Mouse (Mus musculus) neural tube, embryonic 14.5 days (tissue): ENCODE measurements around the gene Pate2. TPM values are rescaled to one million over a fixed set of nuclear protein-coding genes. Genes with fewer than 3 reads are reported as not detected.

Experiments used
- ATAC-seq: fragments of 200-750 bp; cut with Nextera tagmentation; 2 replicates; pipeline ENCODE4 v1.8.0; 2017; ENCODE audit warnings: low read depth, mild to moderate bottlenecking, moderate TSS enrichment, moderate library complexity
- H3K27ac ChIP-seq: fragments of 300-500 bp; sonication (generic); 2 replicates; pipeline ENCODE4 v1.5.1; 2014; ENCODE audit warnings: low read depth, mild to moderate bottlenecking, control low read depth, low read length, moderate library complexity, mixed read lengths
- H3K27me3 ChIP-seq: fragments of 300-500 bp; sonication (generic); 2 replicates; pipeline ENCODE4 v1.6.1; 2014; ENCODE audit warnings: low read length; ENCODE audit not compliant: control insufficient read depth, insufficient read depth
- H3K36me3 ChIP-seq: fragments of 300-500 bp; sonication (generic); 2 replicates; pipeline ENCODE4 v1.6.1; 2014; ENCODE audit warnings: low read length, mixed read lengths; ENCODE audit not compliant: control insufficient read depth, insufficient read depth
- H3K4me1 ChIP-seq: fragments of 300-500 bp; sonication (generic); 2 replicates; pipeline ENCODE4 v1.6.1; 2014; ENCODE audit warnings: low read length; ENCODE audit not compliant: control insufficient read depth, insufficient read depth
- H3K4me2 ChIP-seq: fragments of 300-500 bp; sonication (generic); 2 replicates; pipeline ENCODE4 v1.6.1; 2014; ENCODE audit warnings: mild to moderate bottlenecking, low read depth, low read length, control low read depth
- H3K4me3 ChIP-seq: fragments of 300-500 bp; sonication (generic); 2 replicates; pipeline ENCODE4 v1.5.1; 2014; ENCODE audit warnings: low read depth, low read length, control low read depth, mixed read lengths
- H3K9ac ChIP-seq: fragments of 300-500 bp; sonication (generic); replicated peaks from 2 replicates; pipeline ENCODE4 v1.6.1; 2014; ENCODE audit warnings: low read depth, mild to moderate bottlenecking, control low read depth, low read length, mixed read lengths
- H3K9me3 ChIP-seq: fragments of 300-500 bp; sonication (generic); 2 replicates; pipeline ENCODE4 v1.6.1; 2016; ENCODE audit warnings: low read length; ENCODE audit not compliant: control insufficient read depth
- WGBS: fragments of 180-500 bp; shearing (Covaris S2); extraction: QIAGEN DNeasy Blood & Tissue Kit; methylation state at CpG from one replicate; pipeline ENCODE4 v1.1.7; 2014; 5-methylcytosine and 5-hydroxymethylcytosine counted together
- polyA plus RNA-seq: library from polyadenylated mRNA; unstranded; fragments of >200 nt; fragmentation: Nextera tagmentation; extraction: Ambion mirVana; gene quantifications from 2 replicates; pipeline ENCODE4 v1.2.1, GENCODE M21; 2014

Gene Pate2
- polyA plus RNA-seq = 0.48 and 1.0 TPM in 2 replicates

GRCm38 (mm10) chr9:35569571-35570534, at the start of gene Pate2, which contains the start of gene Hyls1:
Gene Pate2 (plus strand): TSS chr9:35570284.
Gene Hyls1 (minus strand): TSS chr9:35570398.
- H3K36me3 ChIP-seq = peaks cover 21% of the 10 kb centered on the region
- H3K27ac ChIP-seq = peak within 1 kb of the TSS; percentile 85
- H3K27me3 ChIP-seq = no peaks in the 10 kb centered on the region
- no peaks in the 10 kb centered on the region for H3K9me3 ChIP-seq
- peak within 1 kb of the TSS; percentile 82 for H3K4me3 ChIP-seq
- peak; percentile 98 for ATAC-seq
- H3K4me2 ChIP-seq = peak within 1 kb of the TSS; percentile 82
- H3K4me1 ChIP-seq = peaks cover 8% of the 10 kb centered on the region
- H3K9ac ChIP-seq = peak within 1 kb of the TSS; percentile 71
- under 1% methylated on average over 85 of the region's 86 CpGs for WGBS

- Histone ChIP-seq H3K4me3 (no peak overlapping the region), H3K36me3 (no peaks in the 10 kb centered on the region), H3K9me3 (no peaks in the 10 kb centered on the region), H3K27ac (no peak overlapping the region), H3K27me3 (no peaks in the 10 kb centered on the region), H3K4me2 (no peak overlapping the region), H3K9ac (no peak overlapping the region), H3K4me1 (no peaks in the 10 kb centered on the region)
- no peak for ATAC-seq
- WGBS = 84% methylated on average over 6 of the region's 6 CpGs
Observed at GRCm38 (mm10) chr9:35520631-35521348, 49.3 kb upstream of the Pate2 start.

- H3K4me3 ChIP-seq = no peak overlapping the region
- H3K9me3 ChIP-seq = no peaks in the 10 kb centered on the region
- no peaks in the 10 kb centered on the region for H3K27me3 ChIP-seq
- H3K9ac ChIP-seq = no peak overlapping the region
- no peak overlapping the region for H3K27ac ChIP-seq
- H3K4me2 ChIP-seq = no peak overlapping the region
- no peaks in the 10 kb centered on the region for H3K4me1 ChIP-seq
- 79% methylated on average over 2 of the region's 2 CpGs for WGBS
- no peaks in the 10 kb centered on the region for H3K36me3 ChIP-seq
- no peak for ATAC-seq
Observed at GRCm38 (mm10) chr9:35522241-35522640, 47.8 kb upstream of the Pate2 start.

GRCm38 (mm10) chr9:35522821-35523515, 47.1 kb upstream of the Pate2 start:
- Histone ChIP-seq H3K4me1 (no peaks in the 10 kb centered on the region), H3K27ac (no peak overlapping the region), H3K4me2 (no peak overlapping the region), H3K36me3 (no peaks in the 10 kb centered on the region), H3K27me3 (no peaks in the 10 kb centered on the region), H3K9me3 (no peaks in the 10 kb centered on the region), H3K9ac (no peak overlapping the region), H3K4me3 (no peak overlapping the region)
- 59% methylated on average over 1 of the region's 1 CpGs for WGBS
- ATAC-seq = no peak

GRCm38 (mm10) chr9:35523541-35523940, 46.5 kb upstream of the Pate2 start:
- 10% methylated on average over 5 of the region's 5 CpGs for WGBS
- H3K9me3 ChIP-seq = no peaks in the 10 kb centered on the region
- ATAC-seq = peak; percentile 61
- no peak overlapping the region for H3K4me3 ChIP-seq
- H3K27ac ChIP-seq = no peak overlapping the region
- no peak overlapping the region for H3K9ac ChIP-seq
- H3K36me3 ChIP-seq = no peaks in the 10 kb centered on the region
- no peak overlapping the region for H3K4me2 ChIP-seq
- no peaks in the 10 kb centered on the region for H3K27me3 ChIP-seq
- no peaks in the 10 kb centered on the region for H3K4me1 ChIP-seq

GRCm38 (mm10) chr9:35523941-35524411, 46.1 kb upstream of the Pate2 start:
- no peak overlapping the region for H3K4me2 ChIP-seq
- H3K4me1 ChIP-seq = no peaks in the 10 kb centered on the region
- peak; percentile 88 for ATAC-seq
- WGBS = 22% methylated on average over 7 of the region's 7 CpGs
- H3K9ac ChIP-seq = no peak overlapping the region
- no peak overlapping the region for H3K27ac ChIP-seq
- H3K27me3 ChIP-seq = no peaks in the 10 kb centered on the region
- no peaks in the 10 kb centered on the region for H3K9me3 ChIP-seq
- H3K4me3 ChIP-seq = no peak overlapping the region
- H3K36me3 ChIP-seq = no peaks in the 10 kb centered on the region

GRCm38 (mm10) chr9:35529141-35529540, 40.9 kb upstream of the Pate2 start:
- H3K9ac ChIP-seq = no peak overlapping the region
- H3K27me3 ChIP-seq = no peaks in the 10 kb centered on the region
- H3K27ac ChIP-seq = no peak overlapping the region
- no peak overlapping the region for H3K4me3 ChIP-seq
- no peak overlapping the region for H3K4me2 ChIP-seq
- no peaks in the 10 kb centered on the region for H3K4me1 ChIP-seq
- no peaks in the 10 kb centered on the region for H3K36me3 ChIP-seq
- H3K9me3 ChIP-seq = no peaks in the 10 kb centered on the region
- WGBS = 56% methylated on average over 3 of the region's 3 CpGs
- ATAC-seq = peak; percentile 58

GRCm38 (mm10) chr9:35529796-35530195, 40.3 kb upstream of the Pate2 start:
- 0 out of 2 replicates have a peak overlapping the region, but pooled peaks have one; percentile 28 for H3K27ac ChIP-seq
- 19% methylated on average over 1 of the region's 1 CpGs for WGBS
- H3K9ac ChIP-seq = no peak overlapping the region
- no peaks in the 10 kb centered on the region for H3K27me3 ChIP-seq
- H3K4me1 ChIP-seq = no peaks in the 10 kb centered on the region
- no peaks in the 10 kb centered on the region for H3K9me3 ChIP-seq
- no peak overlapping the region for H3K4me3 ChIP-seq
- no peak overlapping the region for H3K4me2 ChIP-seq
- no peaks in the 10 kb centered on the region for H3K36me3 ChIP-seq
- peak; percentile 14; the same call in 1 of the 2 replicates for ATAC-seq
